Mouse (Mus musculus) ovary, postnatal 10 days (tissue): ENCODE data around the gene Atp1b3.
A peak's percentile ranks its signal among the peaks of the same experiment; 100 is the strongest.
"Not testable (repeated sequence)": the region's sequence is repeated elsewhere in the genome, so short reads cannot be mapped to it uniquely, and the experiment has no call there.

ENCODE experiments used
- DNase-seq: peaks from one replicate; pipeline ENCODE4 v3.0.0; 2022; ENCODE audit warnings: low spot score

Gene Atp1b3

DNA sequence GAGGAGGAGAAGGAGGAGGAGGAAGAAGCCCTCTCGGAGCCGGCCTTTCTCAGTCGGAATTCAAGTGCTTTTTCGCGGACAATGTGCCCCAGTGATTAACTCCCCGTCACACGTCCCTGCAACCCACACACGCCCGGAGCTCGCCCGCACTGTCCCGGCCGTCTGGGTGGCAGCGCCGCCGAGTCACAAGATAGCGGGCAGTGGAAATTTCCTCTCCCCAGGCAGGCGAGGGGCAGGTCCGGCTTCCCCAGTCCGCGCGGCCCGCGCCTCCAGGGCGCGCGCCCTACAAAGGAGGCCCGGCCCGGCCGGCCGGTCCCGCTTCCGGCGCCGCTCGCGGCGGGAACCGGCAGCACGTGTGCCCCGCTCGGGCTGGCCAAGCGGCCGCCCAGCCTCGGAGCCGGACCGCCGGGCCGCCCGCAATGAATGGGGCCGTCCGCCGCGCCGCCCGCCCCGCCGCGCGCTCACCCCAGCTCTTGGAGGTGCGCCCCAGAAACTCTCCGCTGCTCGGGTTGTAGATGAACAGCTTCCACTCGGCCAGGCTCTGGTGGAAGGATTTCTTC lies 581 bp downstream of the Atp1b3 start:
- peak; percentile 36 for DNase-seq

DNA sequence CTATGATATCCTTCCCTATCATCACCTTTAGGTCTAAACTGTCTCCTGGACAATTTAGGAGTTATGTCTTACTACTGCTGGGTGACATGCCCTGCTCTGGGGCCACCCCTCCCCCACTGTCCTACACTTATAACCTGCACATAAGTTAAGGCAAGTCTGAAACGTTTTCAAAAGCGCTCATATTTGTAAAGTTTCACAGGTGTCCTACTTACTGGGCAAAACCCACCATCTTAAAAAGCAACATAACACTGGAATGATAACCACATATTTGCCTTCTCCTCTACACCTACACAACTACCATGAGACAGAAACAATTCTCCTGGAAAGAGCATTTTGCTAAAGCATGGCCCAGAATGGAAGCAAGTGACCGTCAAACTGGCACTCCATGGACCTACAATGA lies 4.2 kb downstream of the Atp1b3 start:
- no peak for DNase-seq

DNA sequence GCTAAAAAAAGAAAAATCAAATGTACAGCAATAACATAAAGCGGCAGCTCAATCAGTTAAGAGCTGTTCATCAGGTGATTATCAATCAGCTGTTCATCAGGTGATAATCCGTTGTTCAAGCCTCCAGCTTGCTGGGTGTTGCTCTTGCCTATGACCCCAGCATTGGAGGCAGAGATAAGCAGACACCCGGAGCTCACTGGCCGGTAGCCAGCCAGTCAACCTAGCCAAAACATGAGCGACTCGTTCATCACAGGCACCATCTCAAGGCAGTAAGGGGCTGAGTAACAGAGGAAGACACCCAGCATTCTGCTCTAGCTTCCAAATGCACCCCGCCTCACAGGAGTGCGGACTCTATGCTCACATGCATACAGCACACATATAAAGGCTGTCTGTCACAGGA lies 10.4 kb downstream of the Atp1b3 start:
- no peak for DNase-seq

DNA sequence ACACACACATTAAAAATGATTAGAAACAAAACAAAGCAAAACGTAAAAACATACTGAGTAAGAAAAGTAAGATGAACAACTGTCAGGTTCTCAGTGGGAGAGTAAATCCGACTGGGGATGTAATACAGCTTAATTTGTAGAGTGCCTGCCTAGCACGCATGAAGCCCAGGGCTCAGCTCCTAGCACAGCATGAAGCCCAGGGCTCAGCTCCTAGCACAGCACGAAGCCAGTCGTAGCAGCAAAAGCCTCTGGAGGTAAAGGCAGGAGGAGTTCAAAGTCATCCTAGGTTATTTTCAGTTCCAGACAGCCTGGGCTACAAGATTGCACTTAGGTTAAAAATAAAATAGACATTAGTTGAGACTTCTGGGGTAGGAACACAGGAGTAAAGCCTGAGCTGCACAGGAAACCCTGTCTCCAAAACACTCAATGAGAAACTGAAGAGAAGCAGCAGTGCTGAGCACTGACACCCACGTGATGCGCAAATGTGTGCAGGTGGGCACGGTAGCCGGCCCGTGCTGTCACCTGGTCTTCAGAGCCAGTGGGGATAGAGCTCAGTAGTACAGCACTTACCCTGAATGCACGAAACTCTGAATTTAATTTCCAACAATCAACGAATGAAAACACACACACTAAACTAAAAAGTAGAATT lies 11.0 kb downstream of the Atp1b3 start:
- DNase-seq, result no peak

DNA sequence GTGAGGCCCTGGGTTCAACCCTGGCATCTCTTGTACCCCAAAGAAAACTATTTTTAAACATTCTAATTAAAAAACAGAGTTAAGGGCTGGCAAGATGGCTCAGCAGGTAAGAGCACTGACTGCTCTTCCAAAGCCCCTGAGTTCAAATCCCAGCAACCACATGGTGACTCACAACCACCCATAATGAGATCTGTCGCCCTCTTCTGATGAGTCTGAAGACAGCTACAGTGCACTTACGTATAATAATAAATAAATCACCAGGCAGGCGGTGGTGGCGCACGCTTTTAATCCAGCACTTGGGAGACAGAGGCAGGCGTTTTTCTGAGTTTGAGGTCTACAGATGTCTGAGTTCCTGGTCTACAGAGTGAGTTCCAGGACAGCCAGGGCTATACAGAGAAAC lies 12.5 kb downstream of the Atp1b3 start:
- DNase-seq, result not testable (repeated sequence)

DNA sequence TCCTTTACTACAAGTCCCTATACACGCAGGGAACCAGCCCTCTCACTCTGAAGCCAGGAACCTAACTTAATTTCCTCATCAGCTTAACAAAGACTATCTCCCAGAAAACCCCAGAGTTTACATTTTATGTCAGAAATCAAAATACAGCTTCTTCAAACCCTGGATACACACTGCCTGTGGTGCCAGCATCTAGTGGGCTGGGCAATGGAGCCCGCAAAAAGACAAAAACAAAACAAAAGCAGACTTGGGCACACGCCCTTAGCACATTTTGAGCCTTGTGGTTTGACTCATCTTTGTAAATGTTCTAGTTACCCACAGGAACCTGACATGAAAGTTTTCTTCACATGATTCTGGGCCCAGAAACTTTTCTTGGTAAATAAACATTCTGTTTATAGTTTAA lies 13.8 kb downstream of the Atp1b3 start:
- DNase-seq, result no peak

DNA sequence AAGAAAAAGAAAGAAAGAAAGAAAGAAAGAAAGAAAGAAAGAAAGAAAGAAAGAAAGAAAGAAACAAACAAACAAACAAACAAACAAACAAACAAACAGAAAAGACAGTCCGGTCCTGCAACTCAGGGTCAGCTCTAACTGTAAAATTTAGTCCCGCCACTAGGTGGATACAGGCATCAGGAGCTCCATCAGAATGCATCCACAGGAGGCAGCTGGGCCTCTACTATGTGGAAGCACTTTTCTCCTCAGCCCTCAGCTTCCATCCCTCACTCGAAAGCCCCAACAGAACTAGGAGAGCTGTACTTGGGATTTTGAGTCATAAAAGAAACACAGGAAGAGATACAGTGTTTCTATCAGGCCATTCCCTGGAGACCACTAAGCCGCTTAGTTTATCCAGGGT lies 14.2 kb downstream of the Atp1b3 start:
- DNase-seq, result peak; percentile 15

DNA sequence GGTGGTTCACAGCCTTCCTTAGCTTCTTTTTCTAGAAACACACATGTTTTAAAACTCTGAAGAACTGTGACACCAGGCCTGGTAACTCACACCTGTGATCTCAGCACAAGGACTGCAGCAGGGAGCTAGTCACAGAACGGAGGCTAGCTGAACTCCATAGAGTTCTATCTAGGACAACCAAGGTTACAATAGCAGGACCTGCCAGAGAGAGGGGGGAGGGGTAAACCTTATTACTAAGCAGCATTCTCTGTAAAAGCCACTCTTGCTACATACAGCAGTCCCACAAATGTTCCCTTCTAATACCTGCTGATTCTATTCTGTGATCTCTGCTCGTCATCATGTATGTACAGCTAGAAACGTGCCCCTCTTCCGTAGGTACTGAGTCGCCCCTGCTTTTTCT lies 15.4 kb downstream of the Atp1b3 start:
- DNase-seq, result no peak

DNA sequence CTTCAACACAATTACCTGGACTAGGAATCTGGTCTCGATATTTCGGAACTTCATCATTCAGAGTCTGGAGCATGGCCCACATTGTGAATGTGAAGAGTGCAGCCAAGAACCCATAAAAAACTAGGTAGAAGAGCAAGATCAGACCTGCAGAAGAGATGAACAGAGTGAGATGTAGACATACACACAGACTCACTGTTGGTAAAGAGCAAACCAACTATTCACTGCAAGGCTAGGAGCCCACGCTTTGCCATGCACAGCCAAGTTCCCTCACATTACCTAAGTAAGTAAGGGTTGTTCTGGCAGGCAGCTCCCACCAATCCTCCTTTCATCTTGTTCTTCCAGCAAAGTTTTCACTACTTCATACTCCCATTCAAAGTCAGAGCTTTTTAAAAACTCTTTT lies 18.5 kb downstream of the Atp1b3 start:
- DNase-seq, result no peak

DNA sequence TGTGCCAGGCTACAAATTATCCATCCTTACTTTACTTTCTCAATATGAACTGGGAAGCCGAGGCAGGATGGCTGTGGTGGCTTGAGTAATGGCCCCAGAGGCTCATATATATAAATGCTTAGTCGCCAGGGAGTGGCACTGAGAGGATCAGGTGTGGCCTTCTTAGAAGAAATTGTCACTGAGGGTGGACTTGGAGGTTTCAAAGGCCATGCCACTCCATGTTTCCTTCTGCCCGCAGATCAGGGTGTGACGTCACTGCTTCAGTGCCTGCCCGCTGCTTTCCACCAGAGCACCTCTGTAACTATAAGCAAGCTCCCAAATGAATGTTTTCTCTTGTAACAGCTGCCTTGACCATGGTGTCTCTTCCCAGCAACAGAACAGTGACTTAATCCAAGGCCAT lies 33.1 kb downstream of the Atp1b3 start:
- no peak for DNase-seq

DNA sequence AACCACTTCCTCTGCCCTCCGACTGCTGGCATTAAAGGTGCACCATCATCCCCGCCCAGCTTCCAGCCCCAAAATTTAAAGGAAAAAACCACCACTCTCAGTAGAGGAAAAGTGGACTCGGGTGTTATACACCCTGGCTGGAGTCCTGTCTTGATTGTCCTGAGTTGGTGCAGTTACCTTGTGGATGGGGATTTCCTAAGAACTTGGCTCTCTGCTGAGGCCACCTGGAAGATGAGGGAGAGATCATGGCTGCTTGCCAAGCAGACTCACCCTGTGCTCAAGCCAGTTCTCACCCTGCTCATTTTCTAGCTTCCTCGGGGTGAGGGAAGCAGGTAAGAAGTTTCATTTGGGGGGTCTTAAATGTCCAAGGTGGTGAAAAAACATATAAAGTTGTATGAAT lies 36.0 kb downstream of the Atp1b3 start:
- DNase-seq, result no peak

DNA sequence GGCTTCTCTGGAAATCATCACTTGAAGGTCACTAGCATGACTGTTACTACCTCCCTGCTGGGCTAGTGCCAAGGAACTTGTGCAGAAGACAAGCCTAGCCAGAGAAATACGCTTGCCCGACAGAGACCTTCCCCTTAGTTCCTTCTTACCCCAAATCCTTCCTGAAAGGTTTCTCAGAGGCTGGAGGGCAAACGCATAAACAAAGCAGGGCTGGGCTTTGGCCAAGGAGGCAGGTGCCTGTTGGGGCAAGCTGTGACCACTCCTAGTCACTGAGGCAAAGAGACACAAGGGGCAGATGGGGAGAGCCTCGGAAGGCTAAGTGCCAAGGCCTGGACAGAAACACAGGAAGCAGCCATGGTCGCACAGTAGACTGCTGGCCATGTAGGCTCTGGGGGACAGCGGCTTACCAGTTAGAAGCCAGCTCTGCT lies 37.7 kb downstream of the Atp1b3 start:
- DNase-seq, result peak; percentile 16

DNA sequence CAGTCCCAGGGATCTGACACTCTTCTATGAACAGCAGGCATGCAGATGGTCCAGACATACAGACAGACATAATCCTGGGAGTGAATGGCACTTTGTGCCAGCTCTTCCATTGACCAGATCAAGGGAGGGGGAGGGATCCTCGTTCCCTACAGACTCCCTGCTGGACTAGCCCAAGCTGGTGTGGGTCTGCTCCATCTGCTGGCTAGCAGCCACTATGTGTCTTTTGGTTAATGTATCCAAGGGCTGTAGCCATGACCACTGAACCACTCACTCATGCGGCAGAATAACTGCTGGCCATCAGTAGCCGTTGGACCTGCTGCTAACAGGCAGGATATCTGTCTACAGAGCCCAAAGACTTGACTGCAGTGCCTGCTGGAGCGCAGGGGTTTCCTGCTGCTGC lies 39.7 kb downstream of the Atp1b3 start:
- DNase-seq, result no peak

DNA sequence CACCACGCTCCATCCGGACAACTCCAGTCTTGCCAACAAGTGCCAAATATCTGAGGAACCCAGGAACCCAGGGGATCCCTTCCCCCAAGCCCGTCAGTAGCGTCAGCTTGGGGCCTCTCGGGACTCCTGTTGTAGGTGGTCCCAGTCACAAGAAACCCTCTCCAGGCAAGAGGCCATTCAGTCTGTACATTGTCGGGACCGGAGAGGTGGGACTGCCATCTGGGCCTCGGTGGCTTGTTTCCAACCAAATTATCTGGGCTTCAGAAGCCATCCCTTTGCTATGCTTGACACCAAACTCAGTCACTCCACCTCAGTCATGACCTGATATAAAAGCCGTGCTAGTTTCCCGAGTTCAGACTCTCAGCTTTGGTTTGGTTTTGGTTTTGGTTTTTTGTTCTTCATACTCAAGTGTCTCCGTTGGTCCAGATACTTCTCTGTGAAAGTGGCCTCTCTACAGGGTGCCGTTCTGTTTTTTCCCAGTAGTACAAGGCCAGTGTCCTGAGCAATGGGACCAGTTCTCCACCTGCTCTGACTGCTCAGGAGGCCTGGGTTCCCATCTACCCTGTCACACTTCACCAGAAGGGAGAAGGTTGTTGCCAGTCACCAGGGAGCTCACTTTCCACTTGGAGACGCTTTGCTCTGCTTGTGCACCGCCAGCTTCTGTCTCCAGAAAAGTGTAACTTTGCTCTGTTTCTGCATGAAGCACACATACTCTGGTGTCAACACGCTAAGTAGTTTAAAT lies 41.7 kb downstream of the Atp1b3 start:
- DNase-seq, result no peak

DNA sequence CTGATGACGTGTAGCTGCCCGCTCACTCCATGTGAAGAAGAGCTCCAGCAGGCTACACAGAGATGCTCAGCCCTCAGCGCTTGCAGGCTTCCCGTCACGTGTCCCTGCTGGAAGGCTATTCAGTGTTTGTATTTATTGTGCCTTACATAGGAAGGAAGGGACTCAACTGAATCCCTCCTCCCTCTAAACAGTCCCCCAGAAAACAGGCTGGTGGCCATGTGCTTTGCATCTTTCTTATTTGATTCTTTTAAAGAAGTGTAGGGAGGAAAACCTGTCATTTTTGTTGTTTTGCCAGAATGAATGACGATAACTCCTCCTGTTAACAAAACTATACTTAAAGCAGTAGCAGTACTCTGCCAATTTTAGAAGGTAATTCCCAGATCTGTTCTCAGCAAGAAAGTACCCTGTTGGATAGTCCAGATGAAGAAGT lies 43.7 kb downstream of the Atp1b3 start:
- DNase-seq, result no peak

DNA sequence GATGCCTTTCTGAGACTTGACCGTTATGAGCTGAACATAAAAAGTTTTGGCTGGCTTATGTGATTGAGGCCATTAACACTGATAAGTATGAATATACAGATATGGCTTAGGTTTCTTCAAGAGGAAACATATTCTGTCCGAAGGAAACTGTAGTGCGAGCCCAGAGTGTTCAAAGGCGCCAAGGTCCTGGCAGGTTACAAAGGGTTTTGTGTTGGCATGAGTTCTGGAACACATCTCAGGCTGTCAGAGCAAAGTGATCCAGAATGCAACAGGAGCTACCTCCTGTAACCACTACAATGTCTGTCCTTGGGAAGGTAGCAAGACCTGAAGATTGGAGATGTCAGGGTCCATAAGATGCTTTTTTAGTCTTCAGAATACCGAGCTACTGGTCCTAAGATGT lies 44.9 kb downstream of the Atp1b3 start:
- no peak for DNase-seq

DNA sequence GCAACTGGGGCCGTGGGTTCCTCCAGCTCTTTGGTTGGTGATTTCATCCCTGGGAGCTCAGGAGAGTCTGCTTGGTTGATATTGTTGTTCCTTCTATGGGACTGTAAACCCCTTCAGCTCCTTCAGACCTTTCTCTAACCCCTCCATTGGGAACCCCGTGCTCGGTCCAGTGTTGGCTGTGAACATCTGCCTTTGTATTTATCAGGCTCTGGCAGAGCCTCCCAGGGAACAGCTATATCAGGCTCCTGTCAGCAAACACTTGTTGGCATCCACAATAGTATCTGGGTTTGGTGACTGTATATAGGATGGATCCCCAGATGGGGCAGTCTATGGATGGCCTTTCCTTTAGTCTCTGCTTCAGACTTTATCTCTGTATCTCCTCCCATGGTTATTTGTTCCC lies 52.2 kb downstream of the Atp1b3 start:
- DNase-seq, result no peak

DNA sequence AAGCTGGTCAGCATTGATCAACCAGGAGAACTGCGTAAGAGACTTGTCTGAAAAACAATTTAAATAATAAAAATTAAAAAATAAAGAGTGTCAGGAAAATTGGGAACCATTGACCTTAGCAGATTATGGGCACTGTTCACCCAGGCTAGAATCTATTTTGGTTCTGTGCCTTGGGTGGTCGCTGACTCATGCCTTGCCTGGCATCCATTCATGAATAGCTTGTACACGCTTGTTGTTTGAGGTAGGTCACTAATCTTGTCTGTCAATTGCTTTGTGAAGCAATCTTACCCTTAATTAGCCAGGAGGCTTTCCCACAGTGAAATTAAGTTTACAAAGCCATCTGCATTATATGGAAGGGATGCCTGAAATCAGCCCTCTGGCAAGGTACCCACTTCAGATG lies 55.4 kb downstream of the Atp1b3 start:
- DNase-seq, result no peak

DNA sequence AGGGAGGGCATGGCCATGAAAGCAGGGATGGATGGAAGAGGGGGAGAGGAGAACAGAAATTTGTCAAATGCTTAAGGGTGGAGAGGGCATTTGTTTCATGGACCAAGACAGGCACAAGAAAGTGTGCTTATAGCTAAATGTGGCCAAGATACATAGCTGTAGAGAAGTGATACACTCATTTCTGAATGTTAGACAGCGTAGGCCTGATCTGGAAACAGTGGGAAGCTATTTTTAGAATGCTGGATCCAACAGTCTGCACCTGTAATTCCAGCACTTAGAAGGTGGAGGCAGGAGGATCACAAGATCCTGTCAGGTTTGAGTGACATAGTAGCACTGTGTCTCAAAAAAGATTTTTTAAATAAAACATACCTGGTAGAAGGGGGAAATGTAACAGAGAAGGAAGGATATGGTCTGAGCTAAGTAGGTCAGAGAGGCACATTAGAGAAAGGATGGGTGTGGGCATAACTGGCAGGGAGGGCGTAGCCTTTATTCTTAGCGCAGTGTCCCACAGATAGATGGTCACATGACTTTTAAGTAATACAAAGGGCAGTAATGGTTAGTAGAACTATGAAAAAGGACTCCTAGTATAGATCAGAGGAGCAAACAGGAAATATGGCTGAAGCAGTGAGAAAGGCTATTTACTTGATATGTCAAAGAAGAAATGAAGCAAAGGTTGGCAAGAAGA lies 64.8 kb downstream of the Atp1b3 start:
- no peak for DNase-seq

DNA sequence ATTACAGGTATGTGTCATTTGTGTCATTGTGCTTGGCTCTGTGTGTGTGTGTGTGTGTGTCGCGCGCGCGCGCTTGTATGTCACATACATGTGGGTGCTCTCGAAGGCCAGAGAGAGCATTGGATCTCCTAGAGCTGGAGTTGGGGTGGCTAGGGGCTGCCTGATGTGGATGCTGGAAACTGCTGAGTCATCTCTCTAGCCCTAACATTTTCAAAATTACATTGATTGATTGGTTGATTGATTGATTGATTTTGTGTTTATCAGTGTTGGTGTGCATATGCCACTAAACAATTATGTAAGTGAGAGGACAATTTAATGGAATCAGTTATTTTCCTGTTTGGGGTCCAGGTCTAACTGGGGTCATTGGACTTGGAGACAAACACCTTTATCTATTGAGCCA lies 72.1 kb downstream of the Atp1b3 start:
- DNase-seq, result no peak

DNA sequence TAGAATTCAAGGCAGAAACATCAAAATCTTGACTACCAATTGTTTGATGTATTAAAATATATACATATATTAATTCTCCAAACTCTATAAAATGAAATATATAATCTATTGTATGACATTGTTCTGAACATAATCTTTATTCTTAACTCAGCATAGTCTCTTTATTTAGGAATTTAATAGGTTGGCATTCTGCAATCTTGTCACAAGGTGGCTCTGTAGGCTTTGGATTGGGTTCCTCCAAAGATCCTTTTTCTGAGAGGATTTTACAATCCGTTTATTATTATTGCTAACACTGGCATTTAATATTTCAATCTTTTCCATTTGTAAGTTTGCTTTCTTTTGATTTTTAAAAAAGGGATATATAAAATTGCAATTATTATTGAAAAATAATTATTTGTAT lies 79.3 kb downstream of the Atp1b3 start:
- DNase-seq, result no peak
